Mouse (Mus musculus) adrenal gland, postnatal 10 days (tissue): ENCODE data around the gene Hmgn2. TPM values are rescaled to one million over a fixed set of nuclear protein-coding genes. Genes with fewer than 3 reads are reported as not detected.

Experiments used
- DNase-seq: peaks from one replicate; pipeline ENCODE4 v3.0.0; 2021; ENCODE audit warnings: mixed read lengths
- total RNA-seq, 2 experiments: library from RNA; stranded (reverse); gene quantifications; 2 replicates each; pipeline ENCODE4 v1.2.3; 2021

Gene Hmgn2
- total RNA-seq, 2 experiments from 2014 or later, result 273 to 322 TPM

GRCm38 (mm10) chr4:133925204-133925603 lies 43.2 kb downstream of the Hmgn2 start:
- DNase-seq, result no peak

DNA sequence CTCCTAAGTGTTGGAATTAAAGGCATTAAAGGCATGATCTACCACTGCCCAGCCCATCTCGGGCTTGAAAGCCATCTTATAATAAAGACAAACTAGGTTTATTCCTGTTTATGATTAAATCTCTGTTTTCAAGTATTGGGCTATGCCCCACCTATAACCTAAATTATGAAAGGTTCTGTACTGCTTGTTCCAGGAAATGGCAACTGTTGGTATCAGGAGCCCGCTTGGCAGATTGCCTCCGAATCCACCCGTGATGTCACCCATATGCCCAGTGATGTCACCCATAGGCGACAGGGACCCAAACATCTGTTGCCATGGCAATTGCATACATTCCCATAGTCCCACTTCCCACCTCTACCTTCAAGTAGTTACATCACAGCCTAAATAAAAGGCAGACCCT lies 44.7 kb downstream of the Hmgn2 start:
- DNase-seq, result no peak

GRCm38 (mm10) chr4:133918093-133918825 lies 50.2 kb downstream of the Hmgn2 start:
- peak; percentile 41 for DNase-seq

Other genes starting within 250 kb of the Hmgn2 start
- gene Arid1a, start 211.9 kb downstream of the Hmgn2 start, total RNA-seq, result 10 to 100 TPM; 46.7 to 63.4 TPM
- gene Rps6ka1, start 80.9 kb downstream of the Hmgn2 start, total RNA-seq, result 10 to 100 TPM; 19.6 to 19.9 TPM
- gene Dhdds, start 32.3 kb upstream of the Hmgn2 start, total RNA-seq, result 10 to 100 TPM; 30.7 to 35.8 TPM
- gene Lin28a, start 50.2 kb upstream of the Hmgn2 start, total RNA-seq, result under 1 TPM; 0.18 to 0.36 TPM
- under 1 TPM in 1 of 2 experiments, not detected in 1; 0.24 TPM for gene Zfp683, start 85.2 kb upstream of the Hmgn2 start, total RNA-seq
- under 1 TPM; 0.82 to 0.96 TPM for gene Crybg2, start 92.2 kb upstream of the Hmgn2 start, total RNA-seq
- 10 to 100 TPM; 30.6 to 33.6 TPM for gene Cd52, start 126.4 kb upstream of the Hmgn2 start, total RNA-seq
- gene Ubxn11, start 133.9 kb upstream of the Hmgn2 start, total RNA-seq, result 1 to 10 TPM; 4.1 to 7.5 TPM
- gene Sh3bgrl3, start 160.1 kb upstream of the Hmgn2 start, total RNA-seq, result 100 to 1,000 TPM in 1 of 2 experiments, 10 to 100 TPM in 1; 94.4 to 103 TPM
- 10 to 100 TPM; 20.8 to 28.2 TPM for gene Cep85, start 218.5 kb upstream of the Hmgn2 start, total RNA-seq
- gene Gm7534, start 234.4 kb upstream of the Hmgn2 start, total RNA-seq, result not detected